Mouse (Mus musculus): ENCODE data around the gene Tab2. TPM values are rescaled to one million over a fixed set of nuclear protein-coding genes. Genes with fewer than 3 reads are reported as not detected.

The Tab2 gene
- polyA plus RNA-seq (2015; fragmentation: Illumina TruSeq; extraction: RNeasy Lipid Tissue Mini Kit (QIAGEN cat#74804); ENCODE audit: low read depth, low replicate concordance) = 42.6 TPM

DNA sequence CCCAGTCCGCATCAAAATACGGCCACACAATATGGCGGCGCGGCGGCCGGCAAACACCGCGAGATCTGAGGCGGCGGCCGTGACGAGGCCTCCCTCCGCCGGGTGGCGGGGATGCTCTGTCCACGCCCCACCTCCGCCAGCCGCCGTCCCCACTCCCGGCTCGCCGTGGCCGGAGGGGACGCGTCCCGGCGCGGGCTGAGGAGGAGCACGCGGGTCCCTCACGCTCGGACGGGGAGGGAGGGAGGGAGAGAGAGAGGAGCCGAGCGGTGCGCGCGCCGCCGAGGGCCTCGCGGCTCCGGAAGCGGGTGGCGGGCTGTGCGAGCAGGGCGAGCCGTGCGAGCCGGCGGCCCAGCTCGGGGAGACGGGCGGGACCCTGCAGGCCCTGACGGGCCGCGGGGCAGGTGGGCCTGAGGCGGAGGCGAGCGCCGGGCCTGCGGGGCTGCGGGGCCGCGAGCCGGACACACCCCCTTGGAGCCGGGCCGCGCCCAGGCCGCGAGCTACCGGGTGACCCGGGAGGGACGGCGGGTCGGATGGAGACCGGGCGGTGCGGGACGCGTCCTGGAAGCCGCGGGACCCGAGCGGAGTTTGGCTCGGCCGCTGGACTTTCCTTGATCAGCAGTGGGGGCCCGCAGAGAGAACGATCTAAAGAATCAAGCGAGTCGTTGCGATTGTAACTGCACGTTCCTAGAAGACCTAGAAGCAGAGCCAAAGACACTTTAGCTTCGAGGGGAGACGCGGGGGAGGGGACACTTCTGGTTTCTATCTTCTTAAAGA, at the start of gene Tab2:
TSS of gene Tab2 (minus strand) at position 3 of the 774 bp plus-strand sequence.

Other genes starting within 250 kb of the Tab2 start
- 17.8 TPM for gene Katna1, start 230.2 kb downstream of the Tab2 start, polyA plus RNA-seq (2015; fragmentation: Illumina TruSeq; extraction: RNeasy Lipid Tissue Mini Kit (QIAGEN cat#74804); ENCODE audit: low read depth, low replicate concordance)
- 26.3 TPM for gene Ginm1, start 163.4 kb downstream of the Tab2 start, polyA plus RNA-seq (2015; fragmentation: Illumina TruSeq; extraction: RNeasy Lipid Tissue Mini Kit (QIAGEN cat#74804); ENCODE audit: low read depth, low replicate concordance)
- gene Ppil4, start 163.3 kb downstream of the Tab2 start, polyA plus RNA-seq (2015; fragmentation: Illumina TruSeq; extraction: RNeasy Lipid Tissue Mini Kit (QIAGEN cat#74804); ENCODE audit: low read depth, low replicate concordance) = 30.9 TPM
- gene Zc3h12d, start 123.8 kb downstream of the Tab2 start, polyA plus RNA-seq (2015; fragmentation: Illumina TruSeq; extraction: RNeasy Lipid Tissue Mini Kit (QIAGEN cat#74804); ENCODE audit: low read depth, low replicate concordance) = not detected